Mouse (Mus musculus) cerebral cortex, adult 2 months (tissue): ENCODE results near the gene Ddx24.

Source experiments
- WGBS: fragments of 180-500 bp; shearing (Covaris S2); methylation state at CpG from one replicate; pipeline ENCODE4 v1.1.7; 2018; 5-methylcytosine and 5-hydroxymethylcytosine counted together

Gene Ddx24

GRCm38 (mm10) chr12:103388505-103389347, 36.9 kb downstream of the Ddx24 start, which contains the start of gene Otub2:
Gene Otub2 (plus strand): TSS chr12:103388682.
- WGBS = under 1% methylated on average over 57 of the region's 58 CpGs

GRCm38 (mm10) chr12:103380226-103380625, 45.4 kb downstream of the Ddx24 start:
- 51% methylated on average over 4 of the region's 4 CpGs for WGBS

- 16% methylated on average over 4 of the region's 4 CpGs for WGBS
Measured at GRCm38 (mm10) chr12:103376774-103377173, 48.9 kb downstream of the Ddx24 start.

- 27% methylated on average over 5 of the region's 5 CpGs for WGBS
Measured at GRCm38 (mm10) chr12:103376124-103376523, 49.5 kb downstream of the Ddx24 start.

GRCm38 (mm10) chr12:103373530-103374236, 51.9 kb downstream of the Ddx24 start:
- WGBS = 78% methylated on average over 8 of the region's 8 CpGs

GRCm38 (mm10) chr12:103371711-103372110, 53.9 kb downstream of the Ddx24 start:
- WGBS = 27% methylated on average over 6 of the region's 6 CpGs

GRCm38 (mm10) chr12:103370861-103371260, 54.8 kb downstream of the Ddx24 start:
- 94% methylated on average over 4 of the region's 4 CpGs for WGBS

- WGBS = 82% methylated on average over 2 of the region's 2 CpGs
Measured at GRCm38 (mm10) chr12:103368777-103369176, 56.9 kb downstream of the Ddx24 start.

GRCm38 (mm10) chr12:103368326-103368669, 57.3 kb downstream of the Ddx24 start:
- WGBS = 81% methylated on average over 7 of the region's 7 CpGs

- WGBS = 21% methylated on average over 18 of the region's 18 CpGs
Measured at GRCm38 (mm10) chr12:103367620-103368325, 57.9 kb downstream of the Ddx24 start.

GRCm38 (mm10) chr12:103367171-103367570, 58.5 kb downstream of the Ddx24 start:
- 88% methylated on average over 2 of the region's 2 CpGs for WGBS

- WGBS = 81% methylated on average over 3 of the region's 3 CpGs
Measured at GRCm38 (mm10) chr12:103362336-103362735, 63.3 kb downstream of the Ddx24 start.

GRCm38 (mm10) chr12:103361539-103362307, 63.9 kb downstream of the Ddx24 start:
- WGBS = 94% methylated on average over 17 of the region's 17 CpGs

- 86% methylated on average over 8 of the region's 8 CpGs for WGBS
Measured at GRCm38 (mm10) chr12:103360812-103361211, 64.8 kb downstream of the Ddx24 start.

- WGBS = 53% methylated on average over 4 of the region's 4 CpGs
Measured at GRCm38 (mm10) chr12:103358951-103359801, 66.5 kb downstream of the Ddx24 start.

GRCm38 (mm10) chr12:103358216-103358615, 67.4 kb downstream of the Ddx24 start:
- 28% methylated on average over 8 of the region's 8 CpGs for WGBS
